ENCODE assay signal across 8 mouse cellular contexts in the genomic region with DNA sequence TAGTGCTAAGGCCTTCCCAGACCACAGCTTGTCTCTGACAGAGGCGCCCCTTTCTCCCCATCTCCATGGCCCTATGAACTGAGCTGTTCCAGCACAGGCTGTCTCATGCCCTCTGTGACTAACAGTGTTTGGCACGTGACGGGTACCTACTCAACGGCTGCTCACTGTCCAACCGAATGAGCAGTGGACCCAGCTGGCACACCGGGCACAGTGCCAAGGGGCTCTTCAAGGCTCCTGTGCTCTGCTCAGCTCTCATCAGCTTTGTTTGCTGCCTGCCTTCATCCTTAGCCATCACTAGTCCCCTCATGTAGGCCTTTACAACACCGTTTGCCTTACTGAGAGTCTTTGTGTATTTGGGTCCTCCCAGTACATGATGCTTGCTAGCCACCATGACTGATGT. TPM values are rescaled to one million over a fixed set of nuclear protein-coding genes. Genes with fewer than 3 reads are reported as not detected.
A peak's percentile ranks its signal among the peaks of the same experiment; 100 is the strongest.
DNase-seq lines count a peak whose midpoint lies in the region; ATAC-seq and TF ChIP-seq lines count a peak whose summit lies in the region.

No protein-coding gene starts in this region.

- H3K27ac ChIP-seq in cerebellum, adult 2 months (ENCODE audit: insufficient read depth, low read length): 0 out of 2 replicates have a peak overlapping the region, but pooled peaks have one; percentile 12
- no peak overlapping the region for H3K27ac ChIP-seq in kidney, embryonic 16.5 days (ENCODE audit: low read length)
- no peak overlapping the region for H3K27ac ChIP-seq in thymus, adult 2 months (ENCODE audit: control insufficient read depth, insufficient read depth, low read length)

- H3K9ac ChIP-seq in kidney, embryonic 16.5 days (replicated peaks; ENCODE audit: low read length): no peak overlapping the region

- no peaks in the 10 kb centered on the region for H3K27me3 ChIP-seq in cerebellum, adult 2 months (ENCODE audit: control insufficient read depth, insufficient read depth, low read length)
- no peaks in the 10 kb centered on the region for H3K27me3 ChIP-seq in kidney, embryonic 16.5 days (ENCODE audit: insufficient read depth, low read length)
- no peaks in the 10 kb centered on the region for H3K27me3 ChIP-seq in thymus, adult 2 months (ENCODE audit: control insufficient read depth, insufficient read depth, low read length)

- TF ChIP-seq POLR2A in cerebellum, adult 2 months (IDR thresholded peaks at IDR 0.05; ENCODE audit: borderline replicate concordance, insufficient read depth, low read length): no peak
- no peak for TF ChIP-seq POLR2A in thymus, adult 2 months (IDR thresholded peaks at IDR 0.05; ENCODE audit: control insufficient read depth, extremely low read depth, insufficient read depth, low read length, poor library complexity)

- ATAC-seq in kidney, embryonic 16.5 days (ENCODE audit: low FRiP score, low TSS enrichment): no peak

- H3K4me3 ChIP-seq in cerebellum, adult 2 months (replicated peaks; ENCODE audit: insufficient read depth, low read depth, low read length): no peak overlapping the region
- H3K4me3 ChIP-seq in kidney, embryonic 16.5 days (ENCODE audit: low read length): no peak overlapping the region
- no peak overlapping the region for H3K4me3 ChIP-seq in thymus, adult 2 months (ENCODE audit: control insufficient read depth, insufficient read depth, low read length)

- H3K9me3 ChIP-seq in kidney, embryonic 16.5 days (ENCODE audit: low read length): no peaks in the 10 kb centered on the region

- no peak for TF ChIP-seq CTCF in cerebellum, adult 2 months (IDR thresholded peaks at IDR 0.05; ENCODE audit: borderline replicate concordance, insufficient read depth, low read depth, low read length)
- TF ChIP-seq CTCF in thymus, adult 2 months (IDR thresholded peaks at IDR 0.05; ENCODE audit: borderline replicate concordance, control insufficient read depth, extremely low read depth, insufficient read depth, low read length, poor library complexity): no peak

- no peak overlapping the region for H3K4me2 ChIP-seq in kidney, embryonic 16.5 days (replicated peaks; ENCODE audit: low read depth, low read length)

- DNase-seq in ovary, adult 18-20 months (ENCODE audit: low spot score): peak; percentile 35
- DNase-seq in ovary, postnatal 10 days (ENCODE audit: low spot score): no peak
- DNase-seq in cerebellum, adult 2 months: peak; percentile 74 to 85
- DNase-seq in layer of hippocampus, adult 8-10 months (ENCODE audit: low spot score in 2 of 2): peak; percentile 73 to 81
- peak; percentile 82 to 87 for DNase-seq in right cerebral cortex, postnatal 10 days (ENCODE audit: low spot score in 2 of 2)
- DNase-seq in spleen, adult 18-20 months: no peak
- no peak for DNase-seq in thymus, adult 2 months

- 9% methylated on average over 7 of the region's 7 CpGs for WGBS in cerebellum, adult 2 months
- 89% methylated on average over 7 of the region's 7 CpGs for whole genome bisulfite sequencing in kidney, embryonic 16.5 days
- WGBS in thymus, adult 2 months: 91% methylated on average over 7 of the region's 7 CpGs

- H3K36me3 ChIP-seq in kidney, embryonic 16.5 days (ENCODE audit: insufficient read depth, low read length): peaks cover 15% of the 10 kb centered on the region
- peaks cover 19% of the 10 kb centered on the region for H3K36me3 ChIP-seq in thymus, adult 2 months (ENCODE audit: control insufficient read depth, insufficient read depth, low read length)

- peaks cover 37% of the 10 kb centered on the region for H3K4me1 ChIP-seq in cerebellum, adult 2 months (ENCODE audit: control insufficient read depth, insufficient read depth, low read length)
- H3K4me1 ChIP-seq in kidney, embryonic 16.5 days (ENCODE audit: insufficient read depth, low read length): no peaks in the 10 kb centered on the region
- peaks cover 12% of the 10 kb centered on the region for H3K4me1 ChIP-seq in thymus, adult 2 months (replicated peaks; ENCODE audit: control insufficient read depth, insufficient read depth, low read length)

RNA-seq across cellular contexts. Expression of a gene that starts 27.5 kb away (rescaled TPM):
- 1.4 and 1.5 TPM in 2 replicates for polyA plus RNA-seq in cerebellum, adult 2 months (2012; rRNA removed)
- total RNA-seq in layer of hippocampus, adult 8-10 months (2022): 1 to 10 TPM in 3 of 4 experiments, under 1 TPM in 1; 0.73 to 1.6 (median 1.5) TPM
- polyA plus RNA-seq in kidney, embryonic 16.5 days (2015; fragmentation: Nextera tagmentation; extraction: Ambion mirVana): 11.7 and 13.3 TPM in 2 replicates
- polyA plus RNA-seq in thymus, adult 2 months (2012; rRNA removed): 46.8 and 51.1 TPM in 2 replicates

Comparison
In these comparisons a context has a peak if more than half of its experiments do, and no peak if none do; other contexts are left out.
1. DNase-seq: peak in ovary, adult 18-20 months (single experiment), cerebellum, adult 2 months (2 of 2), layer of hippocampus, adult 8-10 months (2 of 2) and right cerebral cortex, postnatal 10 days (2 of 2); none in ovary, postnatal 10 days (single experiment), spleen, adult 18-20 months (0 of 2) and thymus, adult 2 months (single experiment).